Mouse (Mus musculus) retina, postnatal 7 days (tissue): ENCODE results near the gene Rtn4r.

Experiments
- DNase-seq: peaks from one replicate; pipeline ENCODE4 v3.0.0-alpha.2; 2012; ENCODE audit warnings: low read depth, low spot score

Gene Rtn4r

DNA sequence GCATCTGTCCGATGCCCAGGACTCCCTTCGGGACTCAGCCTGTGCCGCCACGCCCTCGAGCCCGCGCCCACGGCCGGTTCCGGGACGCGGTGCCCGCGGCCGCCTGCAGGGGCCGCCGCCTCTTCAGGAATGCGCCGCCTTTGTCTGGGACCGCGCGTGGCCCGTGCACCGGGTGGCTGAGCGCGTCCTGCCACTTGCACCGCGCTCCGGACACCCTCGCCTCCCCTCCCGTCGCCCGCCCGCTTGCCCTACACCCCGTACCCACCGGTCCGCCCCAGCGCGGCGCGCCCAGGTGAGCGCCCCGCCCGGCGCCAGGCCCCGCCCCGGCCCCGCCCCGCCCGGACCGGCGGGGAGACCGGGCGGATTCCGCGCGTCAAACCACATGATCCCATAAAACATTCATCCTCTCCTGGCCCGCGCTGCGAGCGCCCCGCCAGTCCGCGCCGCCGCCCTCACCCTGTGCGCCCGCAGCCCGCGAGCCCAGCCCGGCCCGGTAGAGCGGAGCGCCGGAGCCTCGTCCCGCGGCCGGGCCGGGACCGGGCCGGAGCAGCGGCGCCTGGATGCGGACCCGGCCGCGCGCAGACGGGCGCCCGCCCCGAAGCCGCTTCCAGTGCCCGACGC is at the start of gene Rtn4r:
Gene Rtn4r, plus strand, starts transcription at position 402 of the 621 bp plus-strand sequence.
- DNase-seq, result peak; percentile 34

DNA sequence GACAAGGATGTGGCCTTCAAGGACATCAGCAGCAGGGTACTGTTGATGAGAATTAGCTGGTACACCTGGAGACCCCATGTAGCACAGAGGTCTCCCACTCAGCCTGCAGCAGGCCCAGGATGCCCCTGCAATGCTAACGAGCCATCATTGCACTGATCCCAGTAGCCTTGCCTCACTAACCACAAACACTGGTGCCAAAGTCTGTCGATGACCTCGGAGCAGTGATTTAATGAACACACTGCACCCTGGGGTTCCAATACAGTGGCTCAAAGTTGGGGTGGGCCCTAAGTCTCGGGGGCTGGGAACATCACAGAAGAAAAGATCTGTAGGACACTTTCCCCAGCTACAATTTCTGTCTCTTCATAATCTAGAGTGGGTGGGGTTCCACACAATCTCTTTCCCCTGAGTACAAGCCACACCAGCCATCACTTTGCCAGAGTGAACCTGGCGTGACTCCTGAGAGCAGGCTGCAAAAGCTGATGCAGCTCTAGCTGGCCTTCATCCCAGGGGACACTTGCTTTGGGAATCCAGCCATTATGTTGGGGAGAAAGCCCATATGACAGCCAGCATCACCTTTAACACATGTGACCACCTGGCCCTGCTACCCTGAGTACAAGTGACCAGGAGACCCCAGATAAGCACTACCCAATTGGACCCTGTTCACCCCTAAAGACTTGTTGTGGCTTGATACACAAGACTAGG is 49.0 kb upstream of the Rtn4r start:
- DNase-seq, result no peak

DNA sequence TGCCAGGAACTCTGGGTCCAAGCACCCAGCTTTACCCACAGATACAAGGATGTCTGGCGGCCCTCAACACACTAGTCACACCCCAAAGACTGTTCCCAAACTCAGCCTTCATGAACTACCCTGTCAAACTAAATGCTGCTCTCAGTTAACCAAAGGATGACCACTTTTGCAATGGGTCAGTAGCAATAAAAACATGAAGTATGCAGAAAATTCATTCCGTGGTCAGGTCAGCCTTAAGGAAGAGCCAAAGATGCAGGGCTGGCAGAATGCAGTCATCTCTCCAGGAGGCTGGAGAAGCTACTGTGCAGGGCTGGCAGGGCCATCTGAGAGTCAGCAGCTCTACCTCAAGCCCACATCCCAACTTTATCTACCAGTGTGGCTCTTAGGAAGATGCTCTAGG is 48.1 kb upstream of the Rtn4r start:
- no peak for DNase-seq

DNA sequence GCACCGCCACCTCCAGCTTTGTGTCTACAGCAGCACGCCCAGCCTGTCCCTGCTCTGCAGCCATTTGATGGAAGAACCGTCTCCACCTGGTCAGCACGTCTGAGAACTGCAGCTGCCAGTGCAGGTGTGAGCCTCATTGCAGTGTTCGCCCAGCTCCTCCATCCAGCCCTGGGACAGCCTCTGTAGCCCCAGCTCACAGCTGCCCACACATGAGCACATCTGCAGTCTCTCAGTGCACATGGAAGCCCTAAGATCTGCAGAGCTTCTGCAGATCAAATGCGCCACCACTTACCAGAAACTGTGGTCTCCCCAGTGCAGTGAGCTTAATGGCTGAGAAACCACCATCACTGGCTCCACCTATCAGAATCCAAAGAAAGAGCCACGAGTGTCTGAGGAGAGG is 47.3 kb upstream of the Rtn4r start:
- no peak for DNase-seq

DNA sequence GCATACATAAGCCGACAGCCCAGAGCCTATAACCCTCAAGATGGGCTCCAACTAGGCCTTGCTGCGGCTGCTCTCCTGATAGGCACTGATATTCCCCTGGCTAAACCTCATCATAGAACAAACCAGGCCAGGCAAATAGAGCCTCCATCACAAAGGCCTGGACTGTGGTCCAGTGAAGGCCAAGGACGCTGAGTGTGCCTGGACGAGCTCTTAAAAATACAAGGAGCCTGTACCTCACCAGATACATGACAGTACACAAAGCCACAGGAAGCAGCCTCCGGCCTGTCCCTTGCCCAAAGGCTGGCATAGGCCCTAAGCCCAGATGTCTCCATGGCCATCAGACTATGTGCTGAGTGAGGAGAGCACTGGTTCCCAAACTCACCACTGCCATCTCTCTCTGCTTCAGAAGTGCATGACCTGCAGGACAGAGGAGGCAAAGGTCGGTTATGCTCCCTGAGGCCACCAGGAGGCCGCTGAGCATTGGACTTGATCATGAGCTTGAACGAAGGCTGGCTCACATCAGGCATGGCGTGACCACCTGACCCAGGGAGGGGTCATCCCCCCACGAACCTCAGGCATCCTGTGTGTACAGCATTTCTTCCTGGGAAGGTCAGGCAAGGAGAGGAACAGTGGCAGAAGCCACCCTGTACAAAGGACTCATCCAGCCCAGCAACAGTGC is 46.2 kb upstream of the Rtn4r start:
- no peak for DNase-seq

DNA sequence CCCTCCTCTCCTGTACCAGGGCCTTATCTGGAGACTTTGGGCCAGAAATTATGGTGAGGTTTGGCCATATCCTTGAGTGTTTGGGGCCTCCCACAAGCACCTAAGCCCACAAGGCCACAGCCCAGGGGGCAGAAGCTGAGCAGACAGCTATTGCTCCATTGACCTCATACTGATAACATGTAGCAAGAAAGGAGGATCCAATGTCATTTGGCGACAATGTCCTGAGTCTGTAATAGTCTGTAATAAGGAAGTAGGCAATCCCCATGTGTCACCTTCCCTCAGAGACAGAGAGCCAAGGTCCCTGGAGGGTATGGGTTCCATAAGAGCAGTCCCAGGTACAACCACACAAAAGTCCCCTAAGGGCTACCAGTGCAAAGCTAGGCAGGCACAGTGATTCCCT is 45.2 kb upstream of the Rtn4r start:
- DNase-seq, result no peak

DNA sequence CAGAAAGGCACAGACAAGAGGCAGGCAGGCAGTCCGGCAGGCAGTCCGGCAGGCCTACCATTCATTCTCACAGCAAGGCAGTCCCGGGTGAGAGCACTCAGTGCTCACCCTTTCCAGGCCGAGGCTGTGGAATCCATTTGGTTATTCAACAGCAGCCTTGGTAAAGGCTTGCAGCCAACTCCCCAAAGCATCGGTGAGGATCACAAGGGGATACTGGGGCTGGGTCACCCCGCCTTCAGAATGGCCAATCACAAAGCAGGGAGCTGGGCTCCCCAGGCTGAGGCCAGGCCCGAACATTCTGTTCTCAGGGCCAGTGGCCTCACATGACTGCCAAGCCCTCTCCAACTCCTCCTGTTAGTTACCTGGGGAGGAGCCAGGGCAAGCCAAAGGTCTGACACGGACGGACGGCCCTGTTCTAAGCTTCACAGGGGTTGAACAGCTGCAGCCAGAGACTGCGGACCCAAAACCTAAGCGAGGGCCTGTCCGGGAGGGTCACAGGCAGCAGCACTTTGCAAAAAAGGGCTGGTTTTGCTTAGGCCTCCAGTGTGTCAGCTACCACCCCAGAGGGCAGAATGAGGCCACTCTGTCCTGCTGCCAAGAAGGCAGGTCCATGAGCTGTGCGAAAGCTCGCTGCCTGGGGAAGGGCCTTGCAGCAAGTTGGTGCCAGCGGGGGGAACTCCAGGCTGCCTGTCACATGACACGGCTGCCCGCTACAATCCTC is 44.1 kb upstream of the Rtn4r start:
- DNase-seq, result no peak

DNA sequence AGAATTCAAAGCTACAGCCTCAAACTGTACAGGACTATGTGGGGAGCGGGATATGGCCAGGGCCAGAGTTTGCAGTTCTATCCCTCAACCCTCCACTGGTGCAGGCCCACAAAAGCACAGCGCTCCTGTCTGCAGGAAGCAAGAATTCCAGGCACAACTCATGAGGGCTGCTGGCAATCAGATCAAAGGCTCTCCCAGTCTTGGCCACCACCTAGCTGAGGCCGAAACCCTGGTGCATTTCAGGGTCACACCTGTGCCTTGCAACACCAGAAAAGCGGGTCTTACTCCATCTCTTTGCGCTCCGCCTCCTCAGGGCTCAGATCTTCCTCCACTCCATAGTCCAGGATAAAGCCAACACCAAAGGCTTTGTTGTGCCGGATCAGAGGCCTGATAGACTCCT is 43.2 kb upstream of the Rtn4r start:
- no peak for DNase-seq

DNA sequence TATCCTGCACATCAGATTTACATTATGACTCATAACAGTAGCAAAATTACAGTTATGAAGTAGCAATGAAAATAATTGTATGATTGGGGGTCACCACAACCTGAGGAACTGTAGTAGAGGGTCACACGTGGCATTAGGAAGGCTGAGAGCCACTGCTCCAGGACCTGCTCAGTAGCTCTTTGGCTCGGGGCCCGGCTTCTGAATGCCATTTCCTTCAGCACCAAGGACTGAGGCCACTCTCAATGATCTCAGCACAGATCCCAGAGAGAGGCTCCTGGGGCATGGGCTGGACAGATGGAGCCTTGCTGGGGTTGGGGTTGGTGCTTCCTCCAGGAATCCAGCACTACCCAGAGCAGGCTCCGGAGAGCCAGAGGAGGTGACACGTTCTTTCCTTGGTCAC is 40.3 kb upstream of the Rtn4r start:
- no peak for DNase-seq

DNA sequence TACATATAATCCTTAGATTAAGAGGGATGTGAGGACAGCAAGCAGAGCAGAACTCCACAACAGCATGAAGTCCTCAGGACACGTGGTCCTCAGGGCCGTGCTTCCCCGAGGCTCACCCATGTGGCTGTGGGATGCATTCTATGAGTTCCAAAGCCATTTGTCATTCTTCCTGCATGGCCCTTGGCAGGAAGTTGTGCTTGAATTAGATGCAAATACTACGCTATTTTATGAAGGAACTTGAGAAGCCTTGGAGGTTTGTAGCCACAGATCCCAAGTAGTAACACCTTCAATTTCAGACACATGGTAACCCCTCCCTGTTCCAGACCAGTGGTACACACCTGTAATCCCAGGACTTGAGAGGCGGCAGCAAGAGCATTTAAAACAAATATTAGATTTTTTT is 31.1 kb upstream of the Rtn4r start:
- DNase-seq, result no peak

DNA sequence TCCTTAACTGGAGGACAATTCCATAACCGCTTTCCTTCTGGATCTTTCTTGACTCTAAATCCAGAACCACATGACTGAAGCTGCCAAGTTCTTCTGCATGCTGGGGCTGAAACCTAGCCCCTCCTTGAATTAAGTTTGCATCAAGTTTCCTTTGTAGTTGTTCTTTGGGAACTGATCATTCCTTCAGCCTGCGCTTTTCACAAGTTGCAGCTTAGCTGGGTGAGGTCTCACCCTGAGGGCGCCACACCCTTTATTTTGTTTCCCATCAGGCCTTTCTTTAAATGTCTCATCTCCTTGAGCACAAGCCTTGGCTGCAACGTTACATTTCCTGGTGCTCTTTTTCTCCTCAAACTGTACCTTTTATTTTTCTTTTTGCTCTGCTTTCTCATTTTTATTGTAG is 24.6 kb upstream of the Rtn4r start:
- DNase-seq, result no peak

DNA sequence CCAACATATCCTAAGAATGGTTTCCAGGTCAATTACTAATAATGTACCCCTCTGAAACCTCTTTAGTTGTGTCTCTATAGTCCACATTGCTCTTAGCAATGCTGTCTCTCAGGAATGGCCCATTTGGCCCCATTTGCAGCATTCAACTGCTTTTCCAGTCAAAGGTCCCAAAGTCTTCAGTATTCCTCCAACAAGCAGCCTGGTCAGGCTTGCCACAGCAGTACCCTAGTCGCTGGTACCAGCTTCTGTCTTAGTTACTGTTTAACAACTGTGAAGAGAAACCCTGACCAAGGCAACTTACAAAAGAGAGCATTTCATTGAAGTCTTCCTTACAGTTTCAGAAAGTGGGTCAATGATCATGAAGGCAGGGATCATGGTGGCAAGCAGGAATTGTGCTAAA is 24.1 kb upstream of the Rtn4r start:
- no peak for DNase-seq

DNA sequence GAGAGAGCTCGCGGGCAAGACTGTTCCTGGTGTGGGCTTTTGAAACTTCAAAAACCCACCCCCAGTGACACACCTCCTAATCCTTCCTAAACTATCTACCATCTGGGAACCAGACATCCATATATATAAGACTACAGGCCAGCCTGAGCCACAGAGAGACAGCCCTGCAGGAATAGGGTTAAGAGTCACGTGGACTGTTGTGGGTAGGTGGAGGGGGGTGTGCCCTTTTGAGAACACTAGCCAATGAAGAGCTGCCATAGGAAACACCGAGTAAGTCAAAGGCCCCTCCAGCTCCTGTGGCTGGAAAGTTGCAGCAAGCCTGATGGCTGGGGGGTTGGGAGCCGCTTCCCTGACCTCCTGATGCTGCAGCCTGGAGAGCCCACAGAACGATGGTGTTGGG is 23.6 kb upstream of the Rtn4r start:
- DNase-seq, result no peak

DNA sequence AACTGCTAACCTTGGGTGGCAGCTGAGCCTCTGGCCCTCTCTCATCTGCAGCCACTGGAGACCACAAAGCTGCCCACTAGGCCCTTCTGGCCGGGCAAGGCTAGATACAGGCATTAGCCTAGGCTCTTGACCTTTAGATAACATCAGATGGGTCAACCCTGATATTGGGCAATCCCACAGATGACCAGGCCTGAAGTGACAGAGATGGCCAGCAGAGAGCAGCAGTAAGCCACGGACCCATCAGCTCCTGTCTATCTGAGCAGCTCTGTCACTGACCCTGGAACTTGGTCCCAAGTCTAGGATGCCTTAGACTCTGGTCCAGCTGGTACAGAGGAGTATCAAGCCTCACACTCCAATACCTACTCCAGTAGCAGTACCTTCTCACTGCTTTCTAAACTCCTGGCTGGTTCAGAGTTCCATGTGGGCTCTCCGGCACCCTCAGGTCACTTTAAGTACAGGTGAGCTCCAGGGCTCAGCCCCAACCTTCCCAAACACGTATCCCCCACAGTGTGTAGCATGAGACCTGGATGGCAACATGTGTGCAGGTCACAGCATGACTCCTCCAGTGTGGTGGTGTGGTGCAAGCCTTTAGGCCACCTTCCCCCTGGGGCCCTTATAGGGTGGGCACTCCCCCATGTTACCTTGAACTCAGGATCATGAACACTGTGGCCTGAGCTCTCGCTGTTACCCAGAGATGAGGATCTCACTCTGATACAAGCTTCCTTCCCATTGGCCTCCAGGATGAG is 19.0 kb upstream of the Rtn4r start:
- DNase-seq, result peak; percentile 49

DNA sequence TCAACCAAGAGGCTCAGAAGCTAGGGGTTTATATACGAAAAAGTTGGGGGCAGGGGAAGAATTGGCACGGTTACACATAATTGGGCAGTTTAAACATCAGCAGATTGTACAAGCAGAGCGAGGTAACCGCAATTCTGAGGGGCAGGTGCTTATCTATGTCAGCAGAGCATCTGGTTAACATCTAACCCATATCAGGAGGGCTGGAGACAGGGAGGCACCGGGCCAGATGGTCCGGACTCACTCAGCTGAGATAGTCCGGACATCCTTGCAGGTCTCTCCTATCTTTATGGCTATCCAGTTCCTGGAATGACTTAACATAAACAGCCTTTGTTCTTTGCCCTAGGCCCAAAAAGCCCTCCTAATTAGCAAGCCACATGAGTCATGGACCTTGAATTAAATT is 16.4 kb upstream of the Rtn4r start:
- no peak for DNase-seq

DNA sequence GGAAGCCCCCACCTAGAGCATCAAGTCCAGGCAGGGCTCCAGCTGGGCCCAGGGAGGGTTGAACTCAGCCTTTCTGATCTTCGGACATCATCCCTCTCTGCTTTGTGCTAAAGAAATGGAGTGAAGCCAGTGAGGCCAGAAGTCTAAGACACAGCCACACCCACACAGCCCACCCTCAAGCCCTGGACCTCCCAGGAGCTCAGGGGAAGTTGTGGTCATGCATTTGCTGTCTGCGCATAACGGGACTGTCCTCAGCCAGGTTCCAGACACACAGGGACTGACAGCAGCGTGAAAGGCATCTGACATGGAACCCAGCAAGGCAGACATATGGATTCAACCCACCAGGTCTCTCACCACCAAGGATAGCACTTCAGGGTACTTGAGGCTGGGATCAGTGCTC is 11.0 kb upstream of the Rtn4r start:
- DNase-seq, result no peak

DNA sequence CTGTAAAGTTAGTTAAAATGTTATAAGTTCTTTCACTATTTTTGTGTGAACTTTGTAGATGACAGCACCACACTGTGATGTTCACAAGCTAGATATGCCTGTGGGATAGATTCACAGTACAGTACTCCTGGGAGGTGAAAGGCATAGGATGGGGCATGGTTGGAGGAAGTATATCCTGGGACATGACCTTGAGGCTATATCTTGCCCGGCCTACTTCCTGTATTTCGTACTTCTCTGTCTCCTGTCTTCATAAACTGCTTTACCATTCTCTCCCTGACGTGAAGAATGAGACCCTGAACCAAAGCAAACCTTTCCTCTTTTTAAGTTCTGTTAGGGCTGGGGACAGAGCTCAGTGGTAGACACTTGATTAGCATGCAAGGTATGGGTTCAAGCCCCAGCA is 9.2 kb upstream of the Rtn4r start:
- no peak for DNase-seq

DNA sequence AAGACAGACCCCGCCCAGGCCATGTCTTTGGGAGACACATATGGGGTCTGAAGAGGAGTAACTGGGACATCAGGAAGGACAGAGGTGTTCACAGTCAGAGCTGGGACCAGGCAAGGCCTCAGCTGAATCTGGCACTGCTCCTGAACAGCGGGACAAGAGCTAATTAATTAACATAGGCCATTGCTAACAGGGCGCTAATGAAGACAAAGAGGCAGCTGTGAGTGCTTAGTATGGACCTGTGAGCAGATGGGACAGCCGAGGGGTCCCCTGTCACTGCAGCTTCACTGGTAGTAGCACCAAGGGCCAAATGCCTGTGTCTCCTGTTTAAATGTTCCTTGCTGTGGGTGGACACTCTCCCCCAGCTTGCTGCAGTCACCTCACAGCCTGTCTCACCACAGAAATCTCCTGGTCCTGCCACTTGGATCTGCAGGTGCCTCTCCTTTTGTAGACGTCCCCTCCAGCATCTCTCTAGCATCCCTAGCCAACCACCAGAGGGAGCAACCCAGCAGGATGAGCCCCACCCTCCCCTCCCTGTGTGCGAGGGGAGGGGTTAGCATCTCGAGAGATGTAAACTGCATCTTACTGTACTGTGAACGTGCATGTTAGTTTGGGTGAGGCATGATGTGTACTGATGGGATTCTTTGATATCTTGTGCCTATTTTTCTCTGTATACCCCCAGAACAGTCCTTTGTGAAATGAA is 8.3 kb upstream of the Rtn4r start:
- DNase-seq, result peak; percentile 56

DNA sequence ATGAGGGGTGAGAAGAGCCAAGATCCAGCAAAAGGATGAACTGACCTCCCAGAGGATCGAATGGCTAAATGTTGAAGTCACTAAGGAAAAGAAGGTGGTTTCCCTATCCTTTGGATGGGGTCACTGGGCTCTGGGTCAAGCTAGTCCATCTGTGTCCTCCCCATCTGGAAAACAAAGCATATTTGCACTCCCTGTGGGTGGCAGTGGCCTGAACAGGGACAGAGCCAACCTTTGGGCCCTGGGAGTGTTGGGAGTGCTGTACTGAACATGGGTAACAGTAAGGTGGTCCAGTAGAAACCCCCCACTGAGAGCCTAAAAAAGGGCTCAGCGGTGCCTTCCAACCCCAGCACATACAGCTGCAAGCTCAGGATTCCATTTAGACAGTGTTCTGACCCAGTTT is 4.7 kb upstream of the Rtn4r start:
- DNase-seq, result no peak

DNA sequence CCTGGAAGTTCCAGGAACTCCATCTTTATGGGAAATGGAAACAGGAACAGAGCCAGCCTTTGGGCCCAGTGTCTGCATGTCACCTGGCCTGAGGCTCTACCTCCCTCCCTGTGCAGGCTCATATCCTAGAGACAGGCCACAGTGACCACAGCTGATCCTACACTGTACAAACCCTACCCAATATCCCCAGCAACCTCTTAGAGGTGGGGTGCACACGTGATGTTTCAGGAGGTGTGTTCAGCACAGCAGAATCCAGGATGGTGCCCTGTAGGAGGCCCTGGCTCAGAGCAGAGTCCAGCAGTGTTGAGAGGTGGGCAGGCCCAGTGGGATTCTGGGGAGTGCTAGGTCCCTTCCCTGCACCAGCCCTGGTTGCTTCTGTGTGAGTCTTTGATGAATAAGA is 4.0 kb upstream of the Rtn4r start:
- DNase-seq, result no peak

DNA sequence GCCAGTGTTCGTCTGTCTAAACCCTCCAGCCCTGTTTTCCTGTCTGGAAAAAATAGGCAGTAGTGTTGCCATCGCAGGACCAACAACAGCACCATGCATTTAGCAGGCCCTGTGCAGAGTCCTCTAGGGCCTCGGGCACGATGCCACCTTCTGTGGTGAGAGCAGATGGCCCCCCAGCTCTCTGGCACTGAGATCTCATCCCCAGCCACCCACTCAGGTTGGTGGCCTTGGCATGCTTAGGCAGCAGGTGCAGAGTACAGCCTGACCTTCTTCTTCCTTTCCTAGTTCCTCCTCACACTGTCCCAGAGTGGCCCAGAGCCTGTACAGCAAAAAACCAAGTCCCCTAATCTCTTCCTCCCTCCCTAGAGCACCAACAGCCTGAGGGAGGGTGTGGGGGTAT is 3.4 kb upstream of the Rtn4r start:
- no peak for DNase-seq
